Mouse (Mus musculus): ENCODE data around the gene Btbd9. TPM values are rescaled to one million over a fixed set of nuclear protein-coding genes. Genes with fewer than 3 reads are reported as not detected.

Btbd9 gene
- polyA plus RNA-seq, 1 experiment from 2014 or later = 51.9 TPM

- DNase-seq (ENCODE audit: low spot score) = no peak
These were observed 320.2 kb downstream of the Btbd9 start for GRCm38 (mm10) chr17:30255928-30256560.

GRCm38 (mm10) chr17:30253924-30254323 is 322.4 kb downstream of the Btbd9 start:
- DNase-seq (ENCODE audit: low spot score) = no peak

DNA sequence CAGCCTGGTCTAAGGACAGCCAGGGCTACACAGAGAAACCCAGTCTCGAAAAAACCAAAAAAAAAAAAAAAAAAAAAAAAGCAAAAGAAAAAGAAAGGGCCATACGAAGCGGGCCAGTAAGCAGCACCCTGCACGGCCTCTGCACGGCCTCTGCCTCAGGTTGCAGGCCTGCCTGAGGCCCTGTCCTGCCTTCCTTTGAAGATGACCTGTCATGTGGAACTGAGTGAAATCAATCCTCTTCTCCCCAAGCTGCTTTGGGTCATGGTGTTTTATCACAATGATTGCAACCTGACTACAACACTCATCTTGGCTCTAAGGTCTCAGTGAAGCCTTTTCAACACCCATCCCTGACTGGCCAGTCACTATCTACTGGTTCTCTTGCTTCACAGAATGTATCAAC is 323.3 kb downstream of the Btbd9 start:
- DNase-seq (ENCODE audit: low spot score) = no peak

GRCm38 (mm10) chr17:30245308-30245706 is 331.0 kb downstream of the Btbd9 start:
- no peak for DNase-seq (ENCODE audit: low spot score)

DNA sequence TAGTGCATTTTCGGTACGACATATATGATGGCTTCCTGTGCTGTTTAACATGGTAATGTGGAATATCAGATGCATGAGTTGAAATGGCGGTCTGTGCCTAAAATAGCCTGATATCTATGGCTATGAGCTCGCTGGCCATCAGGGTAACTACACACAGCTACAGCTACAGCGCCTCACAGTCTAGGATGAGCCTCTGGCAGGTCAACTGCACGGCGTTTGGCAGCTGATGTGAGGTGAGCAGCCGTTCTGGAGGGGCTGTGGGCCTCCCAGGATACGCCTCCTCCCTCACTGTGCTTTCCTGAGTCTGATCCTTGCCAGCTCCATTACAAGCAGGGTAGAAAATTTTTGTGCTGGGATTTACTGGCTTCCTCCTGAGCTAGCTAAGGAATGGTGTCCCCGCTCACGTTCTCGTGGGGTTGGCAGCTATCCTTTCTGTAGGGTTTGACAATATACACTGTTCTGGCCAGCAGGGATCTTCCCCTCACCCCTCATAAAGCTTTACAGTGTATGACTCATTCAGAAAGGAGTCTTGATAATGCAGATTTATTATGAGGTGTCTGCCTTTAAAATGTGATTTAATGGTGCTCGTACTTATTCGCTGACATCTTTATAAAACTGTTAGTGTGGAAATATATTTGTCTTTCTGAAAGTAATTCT is 331.5 kb downstream of the Btbd9 start:
- DNase-seq (ENCODE audit: low spot score) = no peak

- DNase-seq (ENCODE audit: low spot score) = no peak
These were observed 332.7 kb downstream of the Btbd9 start for GRCm38 (mm10) chr17:30243540-30243939.

DNA sequence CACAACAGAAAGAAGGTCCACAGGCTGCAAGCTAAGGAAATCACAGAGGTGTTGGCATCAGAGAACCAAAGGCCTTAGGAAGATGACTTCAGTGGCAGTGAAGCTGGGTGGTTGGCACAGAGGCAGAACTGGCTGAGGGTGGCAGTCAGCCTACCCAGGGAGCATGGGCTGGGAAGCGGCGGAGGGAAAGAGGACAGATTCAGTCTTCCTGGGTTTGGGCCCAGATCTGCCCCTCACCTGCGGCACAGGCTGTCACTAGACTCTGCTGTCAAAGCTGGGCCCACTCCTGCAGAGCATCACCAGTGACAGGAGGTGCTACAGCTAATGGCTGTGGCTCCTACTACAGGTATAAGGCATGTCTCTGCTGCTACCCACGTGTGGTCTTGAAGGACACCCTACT is 333.6 kb downstream of the Btbd9 start:
- no peak for DNase-seq (ENCODE audit: low spot score)

- DNase-seq (ENCODE audit: low spot score) = no peak
These were observed 334.5 kb downstream of the Btbd9 start for GRCm38 (mm10) chr17:30241720-30242322.

- no peak for DNase-seq (ENCODE audit: low spot score)
These were observed 335.2 kb downstream of the Btbd9 start for GRCm38 (mm10) chr17:30241061-30241460.

DNA sequence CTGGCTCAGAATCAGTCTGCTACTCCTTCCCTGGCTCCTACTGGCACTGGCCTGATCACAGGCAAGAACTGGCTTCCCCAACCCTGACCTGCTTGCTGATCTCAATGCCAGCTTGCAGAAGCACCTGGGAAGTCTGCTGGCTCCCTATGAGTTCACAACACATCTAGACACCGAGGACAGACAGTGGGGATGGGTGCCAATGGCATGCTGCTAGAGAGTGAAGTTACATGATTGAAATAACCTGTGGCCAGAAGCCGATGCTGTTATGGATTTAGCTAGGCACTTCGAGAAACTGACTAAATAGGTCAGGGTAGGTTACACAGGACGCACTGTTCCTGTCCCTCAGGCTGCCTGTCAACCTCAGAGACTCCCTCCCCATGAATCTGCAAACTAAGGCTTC is 335.6 kb downstream of the Btbd9 start:
- DNase-seq (ENCODE audit: low spot score) = no peak

DNA sequence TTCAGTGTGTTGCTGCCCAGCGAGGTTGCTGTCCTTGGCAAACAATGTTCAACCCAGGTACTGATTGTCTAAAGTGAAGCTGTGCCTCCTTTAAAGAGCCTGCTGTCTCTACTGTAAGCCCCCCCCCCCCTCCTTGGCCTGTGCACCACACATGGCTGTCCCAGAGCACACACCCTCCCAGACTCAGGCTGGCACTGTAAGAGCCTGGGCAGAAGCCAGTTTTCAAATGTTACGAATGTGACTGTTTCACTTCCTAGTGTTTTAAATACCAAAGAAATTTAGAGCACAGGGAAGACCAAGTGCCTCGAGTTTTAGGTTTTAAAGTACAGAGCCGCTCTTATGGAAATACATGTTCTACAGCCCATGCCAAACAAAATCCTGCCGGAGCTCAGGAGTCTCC is 336.8 kb downstream of the Btbd9 start:
- no peak for DNase-seq (ENCODE audit: low spot score)

DNA sequence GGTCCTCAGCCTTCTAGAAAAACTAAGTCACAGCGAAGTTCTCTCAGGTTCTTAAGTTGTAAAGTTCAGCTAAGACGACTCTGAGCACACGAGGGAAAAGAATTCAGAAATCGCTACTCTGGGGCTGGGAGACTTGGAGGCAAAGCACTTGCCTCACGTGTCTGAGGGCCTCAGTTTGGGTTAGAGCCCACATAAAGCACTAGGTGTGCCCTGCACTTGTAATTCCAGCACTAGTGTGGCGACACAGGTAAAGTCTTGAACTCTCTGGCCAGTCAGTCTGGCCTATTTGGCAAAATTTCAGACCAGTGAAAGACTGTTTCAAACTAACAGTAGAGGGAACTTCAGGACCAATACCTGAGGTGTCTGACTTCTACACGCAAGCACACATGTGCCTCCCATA is 338.7 kb downstream of the Btbd9 start:
- DNase-seq (ENCODE audit: low spot score) = no peak

GRCm38 (mm10) chr17:30236611-30237010 is 339.7 kb downstream of the Btbd9 start:
- no peak for DNase-seq (ENCODE audit: low spot score)

- DNase-seq (ENCODE audit: low spot score) = no peak
These were observed 340.9 kb downstream of the Btbd9 start for GRCm38 (mm10) chr17:30235380-30235779.

DNA sequence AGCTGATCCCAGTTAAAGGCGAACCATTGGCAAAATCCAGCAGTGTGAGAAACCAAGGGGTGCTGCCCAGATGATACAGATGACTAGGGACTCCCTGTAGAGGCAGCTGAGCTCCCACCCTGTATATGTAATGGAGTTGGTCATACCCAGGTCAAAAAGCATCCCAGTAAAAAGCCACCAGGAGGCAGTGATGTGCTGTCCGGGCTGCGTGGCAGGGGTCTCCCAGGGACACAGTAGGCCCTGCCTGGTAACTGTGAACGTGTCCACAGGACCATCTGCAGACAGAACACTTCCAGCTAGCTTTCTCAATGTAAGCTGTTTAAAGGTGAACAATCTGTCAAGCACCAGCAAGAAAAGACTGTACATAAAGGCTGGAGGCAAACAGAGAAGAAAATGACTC is 343.6 kb downstream of the Btbd9 start:
- DNase-seq (ENCODE audit: low spot score) = no peak

DNA sequence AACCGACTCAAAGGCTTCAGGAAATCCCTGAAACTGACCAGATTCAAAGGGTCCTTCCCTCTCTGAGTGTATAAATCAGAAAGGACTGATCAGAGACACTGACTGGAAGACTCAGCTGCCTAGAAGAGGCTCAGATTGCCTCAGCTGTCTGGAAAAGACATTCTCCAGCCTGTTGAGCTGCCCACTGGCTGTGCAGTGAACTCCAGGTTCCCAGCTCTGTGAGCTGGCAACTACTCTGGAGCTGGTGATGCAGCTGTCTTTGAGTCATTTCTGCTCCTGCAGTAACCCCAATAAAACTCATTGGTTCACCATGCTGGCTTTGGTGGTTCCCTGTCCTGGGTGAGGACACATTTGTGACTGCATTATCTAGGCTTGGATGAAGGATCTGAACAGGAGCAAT is 344.8 kb downstream of the Btbd9 start:
- no peak for DNase-seq (ENCODE audit: low spot score)

DNA sequence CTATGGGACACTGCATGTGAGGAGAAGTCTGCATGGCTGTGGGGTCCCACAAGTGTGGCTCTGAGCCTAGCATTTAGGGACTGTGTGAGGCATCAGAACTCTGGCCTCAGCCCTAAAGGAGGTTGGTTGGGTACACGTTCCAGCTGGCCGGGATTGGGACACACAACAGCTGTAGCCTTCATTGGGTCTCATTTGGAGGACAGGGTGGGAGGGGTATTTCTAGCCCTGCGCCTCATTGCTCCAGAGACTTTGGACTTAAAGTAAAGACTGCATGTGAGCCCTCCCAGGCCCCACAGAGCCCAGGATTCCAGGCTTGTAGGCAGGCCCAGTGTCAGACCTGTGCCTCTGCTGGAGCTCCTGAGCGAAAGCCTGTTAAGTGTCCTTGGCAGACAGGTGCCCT is 345.9 kb downstream of the Btbd9 start:
- no peak for DNase-seq (ENCODE audit: low spot score)

- DNase-seq (ENCODE audit: low spot score) = no peak
These were observed 347.7 kb downstream of the Btbd9 start for GRCm38 (mm10) chr17:30228439-30229215.

DNA sequence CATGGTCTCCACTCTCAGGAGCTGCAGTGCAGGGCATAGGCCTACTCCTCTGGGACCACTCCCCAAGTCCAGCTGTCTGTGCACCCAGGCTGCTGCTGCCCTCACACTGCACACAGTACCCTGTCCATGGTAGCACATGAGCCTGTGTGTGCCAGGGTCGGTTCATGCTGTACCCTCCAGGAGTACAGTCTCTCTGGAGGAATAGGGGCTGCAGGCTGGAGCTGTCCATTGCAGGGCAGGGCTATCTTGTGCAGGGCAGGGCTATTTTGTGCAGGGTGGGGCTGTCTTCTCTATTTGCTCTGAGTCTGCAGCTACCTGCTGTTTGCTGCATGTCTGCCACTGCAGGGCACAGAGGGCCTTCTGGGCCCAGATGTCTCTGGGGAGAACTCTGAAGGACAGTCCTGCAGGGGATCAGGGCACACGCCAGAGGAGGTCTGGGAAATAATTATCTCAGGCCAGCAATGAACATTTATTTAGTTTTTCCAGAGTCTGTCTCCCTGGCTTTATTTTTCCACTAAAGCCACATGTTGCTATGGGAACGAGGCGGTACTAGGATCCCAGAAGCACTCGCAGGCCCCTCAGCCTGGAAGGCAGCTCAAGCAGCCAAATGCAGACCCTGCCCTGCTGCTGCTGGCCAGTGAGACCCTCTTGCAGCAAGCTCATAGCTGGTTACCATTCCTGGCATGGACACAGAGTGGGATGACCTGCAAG is 351.1 kb downstream of the Btbd9 start:
- DNase-seq (ENCODE audit: low spot score) = no peak

GRCm38 (mm10) chr17:30222837-30223236 is 353.5 kb downstream of the Btbd9 start:
- DNase-seq (ENCODE audit: low spot score) = no peak

DNA sequence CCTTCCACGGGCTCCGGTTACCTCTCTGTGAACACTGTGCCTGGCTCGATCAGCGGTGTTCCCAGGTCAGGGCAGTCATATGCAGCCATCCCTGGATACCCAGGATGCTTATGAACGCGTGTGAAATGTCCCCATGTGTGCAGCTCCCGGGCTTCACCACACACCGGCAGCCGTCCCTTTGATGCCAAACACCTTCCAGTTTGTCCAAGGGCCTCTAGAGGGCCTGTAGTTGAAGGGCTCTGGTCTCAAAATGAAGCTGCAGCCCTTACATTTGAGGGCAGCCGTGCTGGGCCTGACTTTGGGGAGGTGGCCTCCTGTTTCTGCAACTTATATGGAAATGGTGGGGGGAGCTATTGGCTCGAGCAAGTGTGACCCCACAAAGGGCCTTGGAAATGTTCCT is 353.9 kb downstream of the Btbd9 start:
- no peak for DNase-seq (ENCODE audit: low spot score)

- DNase-seq (ENCODE audit: low spot score) = no peak
These were observed 354.6 kb downstream of the Btbd9 start for GRCm38 (mm10) chr17:30221677-30222076.
